Mouse (Mus musculus) embryonic fibroblast, embryonic 13.5 days (primary cell): ENCODE data around the gene Thada.

Source experiments
- CTCF ChIP-seq: IDR thresholded peaks from 2 replicates; pipeline ENCODE4 v1.5.1; 2011; ENCODE audit warnings: mild to moderate bottlenecking, control low read depth, low read length, moderate library complexity, borderline replicate concordance; ENCODE audit not compliant: insufficient read depth
- POLR2A ChIP-seq: IDR thresholded peaks from 2 replicates; pipeline ENCODE4 v1.6.1; 2011; ENCODE audit warnings: low read depth, mild to moderate bottlenecking, control low read depth, low read length, moderate library complexity

- TF ChIP-seq CTCF: no peak
- no peak for TF ChIP-seq POLR2A
Observed at GRCm38 (mm10) chr17:84322176-84322575, 143.8 kb downstream of the Thada start.
